Mouse (Mus musculus): ENCODE measurements around the gene Tmem119.
"Not testable (repeated sequence)": the region's sequence is repeated elsewhere in the genome, so short reads cannot be mapped to it uniquely, and the experiment has no call there.

GRCm38 (mm10) chr5:113811824-113812420, 11.6 kb upstream of the Tmem119 start:
- TF ChIP-seq CTCF (IDR thresholded peaks at IDR 0.05; ENCODE audit: control insufficient read depth, insufficient read depth, low read length); POLR2A (IDR thresholded peaks at IDR 0.05; ENCODE audit: borderline replicate concordance, control insufficient read depth, low read depth, low read length): not testable (repeated sequence)
